Mouse (Mus musculus): ENCODE data around the gene Ager.

The Ager gene

GRCm38 (mm10) chr17:34597566-34598095 lies at the start of gene Ager:
Ager (plus strand) TSS chr17:34597862.
- no peak for DNase-seq (ENCODE audit: low spot score in 2 of 2)

GRCm38 (mm10) chr17:34549156-34549555 lies 48.5 kb upstream of the Ager start:
- no peak for DNase-seq (ENCODE audit: low spot score in 2 of 2)

- DNase-seq (ENCODE audit: low spot score in 2 of 2), result no peak
Measured at GRCm38 (mm10) chr17:34549843-34550242, 47.8 kb upstream of the Ager start.

GRCm38 (mm10) chr17:34555483-34555882 lies 42.2 kb upstream of the Ager start:
- peak; percentile 73 to 89 for DNase-seq (ENCODE audit: low spot score in 2 of 2)

GRCm38 (mm10) chr17:34556406-34556805 lies 41.3 kb upstream of the Ager start:
- DNase-seq (ENCODE audit: low spot score in 2 of 2), result no peak

GRCm38 (mm10) chr17:34557411-34557810 lies 40.3 kb upstream of the Ager start:
- DNase-seq (ENCODE audit: low spot score in 2 of 2), result no peak

GRCm38 (mm10) chr17:34559116-34559515 lies 38.5 kb upstream of the Ager start:
- DNase-seq (ENCODE audit: low spot score in 2 of 2), result no peak

- no peak for DNase-seq (ENCODE audit: low spot score in 2 of 2)
Measured at GRCm38 (mm10) chr17:34559895-34560294, 37.8 kb upstream of the Ager start.

GRCm38 (mm10) chr17:34560438-34560837 lies 37.2 kb upstream of the Ager start:
- DNase-seq (ENCODE audit: low spot score in 2 of 2), result no peak

GRCm38 (mm10) chr17:34561200-34561599 lies 36.5 kb upstream of the Ager start:
- DNase-seq (ENCODE audit: low spot score in 2 of 2), result peak in 1 of 2 experiments; percentile 62

GRCm38 (mm10) chr17:34562595-34562994 lies 35.1 kb upstream of the Ager start:
- DNase-seq (ENCODE audit: low spot score in 2 of 2), result no peak

- no peak for DNase-seq (ENCODE audit: low spot score in 2 of 2)
Measured at GRCm38 (mm10) chr17:34563354-34563753, 34.3 kb upstream of the Ager start.

GRCm38 (mm10) chr17:34564003-34564421 lies 33.6 kb upstream of the Ager start, which contains the start of gene Notch4:
Notch4 (plus strand) TSS chr17:34564268.
- DNase-seq (ENCODE audit: low spot score in 2 of 2), result no peak

- no peak for DNase-seq (ENCODE audit: low spot score in 2 of 2)
Measured at GRCm38 (mm10) chr17:34564796-34565195, 32.9 kb upstream of the Ager start.

- no peak for DNase-seq (ENCODE audit: low spot score in 2 of 2)
Measured at GRCm38 (mm10) chr17:34567311-34567710, 30.4 kb upstream of the Ager start.

- no peak for DNase-seq (ENCODE audit: low spot score in 2 of 2)
Measured at GRCm38 (mm10) chr17:34568421-34568820, 29.2 kb upstream of the Ager start.

- DNase-seq (ENCODE audit: low spot score in 2 of 2), result no peak
Measured at GRCm38 (mm10) chr17:34569919-34570318, 27.7 kb upstream of the Ager start.

- DNase-seq (ENCODE audit: low spot score in 2 of 2), result no peak
Measured at GRCm38 (mm10) chr17:34571875-34572274, 25.8 kb upstream of the Ager start.

- DNase-seq (ENCODE audit: low spot score in 2 of 2), result no peak
Measured at GRCm38 (mm10) chr17:34572361-34572760, 25.3 kb upstream of the Ager start.

GRCm38 (mm10) chr17:34576577-34576976 lies 21.1 kb upstream of the Ager start:
- no peak for DNase-seq (ENCODE audit: low spot score in 2 of 2)

GRCm38 (mm10) chr17:34578070-34578469 lies 19.6 kb upstream of the Ager start:
- DNase-seq (ENCODE audit: low spot score in 2 of 2), result no peak

GRCm38 (mm10) chr17:34582528-34582927 lies 15.1 kb upstream of the Ager start:
- DNase-seq (ENCODE audit: low spot score in 2 of 2), result no peak

GRCm38 (mm10) chr17:34583397-34583796 lies 14.3 kb upstream of the Ager start:
- no peak for DNase-seq (ENCODE audit: low spot score in 2 of 2)

GRCm38 (mm10) chr17:34583819-34584218 lies 13.8 kb upstream of the Ager start:
- DNase-seq (ENCODE audit: low spot score in 2 of 2), result no peak

Data from spleen, postnatal 10 days (tissue).